Mouse (Mus musculus) intestine, postnatal 0 days (tissue): ENCODE measurements around the gene Tmprss7. TPM values are rescaled to one million over a fixed set of nuclear protein-coding genes. Genes with fewer than 3 reads are reported as not detected.

Experiments used
- ATAC-seq: fragments of 200-750 bp; cut with Nextera tagmentation; 2 replicates; pipeline ENCODE4 v1.8.0; 2017; ENCODE audit warnings: mild to moderate bottlenecking, moderate TSS enrichment, moderate library complexity
- H3K27ac ChIP-seq: fragments of 300-500 bp; sonication (generic); 2 replicates; pipeline ENCODE4 v1.5.1; 2014; ENCODE audit warnings: mild to moderate bottlenecking, low read depth, low read length, moderate library complexity
- H3K27me3 ChIP-seq: fragments of 300-500 bp; sonication (generic); replicated peaks from 2 replicates; pipeline ENCODE4 v1.6.1; 2014; ENCODE audit warnings: low read length, mixed read lengths; ENCODE audit not compliant: control insufficient read depth, insufficient read depth
- H3K36me3 ChIP-seq: fragments of 300-500 bp; sonication (generic); 2 replicates; pipeline ENCODE4 v1.6.1; 2014; ENCODE audit warnings: mild to moderate bottlenecking, moderate library complexity; ENCODE audit not compliant: control insufficient read depth, insufficient read depth
- H3K4me1 ChIP-seq: fragments of 300-500 bp; sonication (generic); replicated peaks from 2 replicates; pipeline ENCODE4 v1.6.1; 2014; ENCODE audit warnings: antibody characterized with exemption, low read length, mixed read lengths; ENCODE audit not compliant: control insufficient read depth, insufficient read depth
- H3K4me2 ChIP-seq: fragments of 300-500 bp; sonication (generic); replicated peaks from 2 replicates; pipeline ENCODE4 v1.6.1; 2014; ENCODE audit warnings: low read depth, mild to moderate bottlenecking, moderate library complexity
- H3K4me3 ChIP-seq: fragments of 300-500 bp; sonication (generic); 2 replicates; pipeline ENCODE4 v1.5.1; 2014; ENCODE audit warnings: low read depth, low read length
- H3K9ac ChIP-seq: fragments of 300-500 bp; sonication (generic); 2 replicates; pipeline ENCODE4 v1.6.1; 2014; ENCODE audit warnings: mild to moderate bottlenecking, low read depth, low read length
- H3K9me3 ChIP-seq: fragments of 300-500 bp; sonication (generic); 2 replicates; pipeline ENCODE4 v1.6.1; 2016; ENCODE audit warnings: mixed run types; ENCODE audit not compliant: control insufficient read depth
- CTCF ChIP-seq: sonication (generic); IDR thresholded peaks from 2 replicates; pipeline ENCODE4 v1.5.1; 2016; ENCODE audit warnings: low read depth, mild to moderate bottlenecking, control low read depth, antibody characterized with exemption, moderate library complexity
- WGBS: fragments of 180-500 bp; shearing (Covaris S2); extraction: QIAGEN DNeasy Blood & Tissue Kit; methylation state at CpG from one replicate; pipeline ENCODE4 v1.1.7; 2014; 5-methylcytosine and 5-hydroxymethylcytosine counted together
- polyA plus RNA-seq: library from polyadenylated mRNA; unstranded; fragments of >200 nt; fragmentation: Nextera tagmentation; extraction: Ambion mirVana; gene quantifications from 2 replicates; pipeline ENCODE4 v1.2.1, GENCODE M21; 2015

Tmprss7 gene
- 0.21 and 0.22 TPM in 2 replicates for polyA plus RNA-seq

GRCm38 (mm10) chr16:45693558-45693957, at the start of gene Tmprss7:
Gene Tmprss7, minus strand, starts transcription at chr16:45693658.
- no peak for ATAC-seq
- TF ChIP-seq CTCF, result no peak
- Histone ChIP-seq H3K4me3 (no peak within 1 kb of the TSS), H3K27me3 (no peaks in the 10 kb centered on the region), H3K36me3 (no peaks in the 10 kb centered on the region), H3K4me2 (no peak within 1 kb of the TSS), H3K4me1 (no peaks in the 10 kb centered on the region), H3K9me3 (no peaks in the 10 kb centered on the region), H3K9ac (no peak within 1 kb of the TSS), H3K27ac (no peak within 1 kb of the TSS)
- WGBS, result 79% methylated on average over 10 of the region's 10 CpGs

GRCm38 (mm10) chr16:45742615-45743476, 49.4 kb upstream of the Tmprss7 start, which contains the start of gene Abhd10:
Gene Abhd10, minus strand, starts transcription at chr16:45742955.
- no peak for TF ChIP-seq CTCF
- H3K4me3 ChIP-seq, result peak within 1 kb of the TSS; percentile 86
- H3K4me2 ChIP-seq, result peak within 1 kb of the TSS; percentile 76
- H3K4me1 ChIP-seq, result no peaks in the 10 kb centered on the region
- peak within 1 kb of the TSS; percentile 90 for H3K9ac ChIP-seq
- H3K36me3 ChIP-seq, result no peaks in the 10 kb centered on the region
- no peaks in the 10 kb centered on the region for H3K27me3 ChIP-seq
- H3K27ac ChIP-seq, result peak within 1 kb of the TSS; percentile 90
- no peaks in the 10 kb centered on the region for H3K9me3 ChIP-seq
- under 1% methylated on average over 51 of the region's 51 CpGs for WGBS
- ATAC-seq, result peak; percentile 99

GRCm38 (mm10) chr16:45737880-45738279, 44.4 kb upstream of the Tmprss7 start:
- no peaks in the 10 kb centered on the region for H3K4me1 ChIP-seq
- no peaks in the 10 kb centered on the region for H3K27me3 ChIP-seq
- WGBS, result 85% methylated on average over 8 of the region's 8 CpGs
- no peak overlapping the region for H3K27ac ChIP-seq
- peaks cover 40% of the 10 kb centered on the region for H3K36me3 ChIP-seq
- H3K4me3 ChIP-seq, result no peak overlapping the region
- no peaks in the 10 kb centered on the region for H3K9me3 ChIP-seq
- ATAC-seq, result no peak
- H3K9ac ChIP-seq, result no peak overlapping the region
- no peak overlapping the region for H3K4me2 ChIP-seq
- no peak for TF ChIP-seq CTCF

- Histone ChIP-seq H3K4me2 (no peak overlapping the region), H3K4me1 (no peaks in the 10 kb centered on the region), H3K36me3 (peaks cover 47% of the 10 kb centered on the region), H3K9ac (no peak overlapping the region), H3K27ac (no peak overlapping the region), H3K27me3 (no peaks in the 10 kb centered on the region), H3K9me3 (no peaks in the 10 kb centered on the region), H3K4me3 (no peak overlapping the region)
- no peak for TF ChIP-seq CTCF
- ATAC-seq, result no peak
- 95% methylated on average over 3 of the region's 3 CpGs for WGBS
These were observed 43.3 kb upstream of the Tmprss7 start for GRCm38 (mm10) chr16:45736724-45737123.

- H3K4me1 ChIP-seq, result no peaks in the 10 kb centered on the region
- no peak overlapping the region for H3K4me3 ChIP-seq
- TF ChIP-seq CTCF, result no peak
- H3K9me3 ChIP-seq, result no peaks in the 10 kb centered on the region
- peaks cover 25% of the 10 kb centered on the region for H3K36me3 ChIP-seq
- H3K27me3 ChIP-seq, result no peaks in the 10 kb centered on the region
- WGBS, result 64% methylated on average over 5 of the region's 5 CpGs
- no peak overlapping the region for H3K9ac ChIP-seq
- no peak overlapping the region for H3K27ac ChIP-seq
- 0 out of 2 replicates have a peak, but pooled peaks have one; percentile 36 for ATAC-seq
- no peak overlapping the region for H3K4me2 ChIP-seq
These were observed 35.7 kb upstream of the Tmprss7 start for GRCm38 (mm10) chr16:45729163-45729562.

- Histone ChIP-seq H3K27me3 (no peaks in the 10 kb centered on the region), H3K4me2 (peak overlapping the region; percentile 82), H3K36me3 (no peaks in the 10 kb centered on the region), H3K4me3 (peak overlapping the region; percentile 44), H3K4me1 (no peaks in the 10 kb centered on the region), H3K9ac (0 out of 2 replicates have a peak overlapping the region, but pooled peaks have one; percentile 26), H3K9me3 (no peaks in the 10 kb centered on the region), H3K27ac (no peak overlapping the region)
- ATAC-seq, result peak; percentile 22; the same call in 1 of the 2 replicates
- WGBS, result 4% methylated on average over 10 of the region's 10 CpGs
- TF ChIP-seq CTCF, result no peak
These were observed 31.3 kb upstream of the Tmprss7 start for GRCm38 (mm10) chr16:45724742-45725102.
